Mouse (Mus musculus): ENCODE results near the gene Acaa1a. TPM values are rescaled to one million over a fixed set of nuclear protein-coding genes. Genes with fewer than 3 reads are reported as not detected.

The Acaa1a gene
- 86.4 and 96.2 TPM in 2 replicates for polyA plus RNA-seq (2015; fragmentation: Nextera tagmentation; extraction: Ambion mirVana)

GRCm38 (mm10) chr9:119339558-119340211 lies at the start of gene Acaa1a:
TSS of gene Acaa1a (plus strand) at chr9:119339676.

DNA sequence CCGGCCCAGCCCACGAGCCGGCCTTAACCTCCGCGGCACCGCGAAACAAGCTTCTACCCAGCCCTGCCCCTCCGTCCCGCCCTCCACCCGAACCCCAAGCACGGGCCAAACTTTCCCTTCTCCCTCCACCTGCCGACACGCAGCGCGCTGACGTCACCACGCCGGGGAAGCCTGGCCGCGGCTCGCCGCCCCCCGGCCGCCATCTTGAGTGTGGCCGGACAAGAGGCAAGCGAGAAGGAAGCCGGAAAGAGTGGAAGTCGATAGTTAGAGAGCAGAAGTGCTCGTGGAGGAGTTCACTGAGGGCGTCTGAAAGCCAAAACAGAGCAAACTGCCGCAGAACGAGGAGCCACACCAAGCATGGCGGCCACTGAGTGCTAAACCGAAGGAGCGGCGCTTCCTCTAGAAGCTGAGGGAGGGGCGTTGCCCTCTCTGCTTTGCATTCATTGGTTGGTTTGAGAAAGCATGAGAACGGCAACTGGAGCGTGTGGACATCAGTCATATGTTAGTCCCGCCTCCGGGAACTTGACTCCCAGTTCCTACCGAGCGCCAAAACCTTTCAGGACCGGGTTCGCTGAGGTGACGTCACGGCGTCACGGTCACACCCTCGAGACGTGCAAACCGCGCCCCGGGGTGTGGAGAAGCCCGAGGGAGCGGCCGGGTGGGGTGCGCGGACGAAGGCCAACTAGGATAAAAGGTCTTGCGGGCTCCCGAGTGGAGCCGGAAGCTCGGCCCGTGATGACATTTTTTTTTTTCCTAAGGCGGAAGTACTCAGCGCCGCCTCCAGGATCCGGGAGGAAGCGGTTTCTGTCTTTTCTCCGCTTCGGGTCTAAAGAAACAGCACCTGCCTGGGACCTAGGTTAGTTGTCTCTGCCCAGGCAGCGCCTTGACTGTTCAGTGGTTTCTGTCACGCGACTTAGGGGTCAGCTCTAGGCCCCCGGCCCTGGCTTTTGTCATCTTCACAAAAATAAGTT lies 16.9 kb upstream of the Acaa1a start, which contains the start of gene Oxsr1:
TSS of gene Oxsr1 (minus strand) at position 139 of the 971 bp plus-strand sequence.

GRCm38 (mm10) chr9:119340909-119341816 lies 1.7 kb downstream of the Acaa1a start, which contains the start of gene Myd88:
TSS of gene Myd88 (minus strand) at chr9:119341411.

GRCm38 (mm10) chr9:119357331-119358057 lies 18.0 kb downstream of the Acaa1a start, which contains the start of gene Xylb:
TSS of gene Xylb (plus strand) at chr9:119357381.

DNA sequence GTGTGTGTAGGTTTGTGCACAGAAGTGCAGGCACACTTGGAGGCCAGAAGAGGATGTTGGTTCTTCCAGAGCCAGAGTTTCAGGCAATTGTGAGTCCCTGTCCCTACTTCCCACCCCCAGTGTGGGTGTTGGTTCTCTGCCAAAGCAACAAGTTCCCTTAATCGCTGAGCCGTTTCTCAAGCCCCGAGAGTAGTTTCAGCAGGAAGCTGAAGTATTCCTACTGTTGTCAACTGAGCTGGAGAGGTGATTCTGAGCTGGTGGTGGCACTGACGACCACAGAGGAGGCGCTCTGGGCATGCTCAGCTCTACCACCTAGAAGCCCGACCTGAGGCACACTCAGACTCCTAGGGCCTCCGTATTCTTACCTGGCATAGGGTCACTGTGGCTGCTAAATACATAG lies 25.8 kb downstream of the Acaa1a start, which contains the start of gene Slc22a14:
TSS of gene Slc22a14 (minus strand) at position 270 of the 400 bp plus-strand sequence.

Other genes starting within 250 kb of the Acaa1a start
- 10.2 and 14.7 TPM in 2 replicates for gene Plcd1, start 246.2 kb upstream of the Acaa1a start, polyA plus RNA-seq (2015; fragmentation: Nextera tagmentation; extraction: Ambion mirVana)
- gene Dlec1, start 237.2 kb upstream of the Acaa1a start, polyA plus RNA-seq (2015; fragmentation: Nextera tagmentation; extraction: Ambion mirVana) = 0.84 and 1.2 TPM in 2 replicates
- gene Acaa1b, start 182.6 kb upstream of the Acaa1a start, polyA plus RNA-seq (2015; fragmentation: Nextera tagmentation; extraction: Ambion mirVana) = 5.2 and 5.3 TPM in 2 replicates
- gene Gm47289, start 180.5 kb upstream of the Acaa1a start, polyA plus RNA-seq (2015; fragmentation: Nextera tagmentation; extraction: Ambion mirVana) = not detected in 2 replicates
- not detected in 2 replicates for gene Slc22a13, start 130.6 kb upstream of the Acaa1a start, polyA plus RNA-seq (2015; fragmentation: Nextera tagmentation; extraction: Ambion mirVana)
- gene Oxsr1, start 17.2 kb upstream of the Acaa1a start, polyA plus RNA-seq (2015; fragmentation: Nextera tagmentation; extraction: Ambion mirVana) = 11.4 and 13.6 TPM in 2 replicates
- 6.7 and 7.3 TPM in 2 replicates for gene Myd88, start 1.7 kb downstream of the Acaa1a start, polyA plus RNA-seq (2015; fragmentation: Nextera tagmentation; extraction: Ambion mirVana)
- gene Xylb, start 17.7 kb downstream of the Acaa1a start, polyA plus RNA-seq (2015; fragmentation: Nextera tagmentation; extraction: Ambion mirVana) = 2.9 and 3.5 TPM in 2 replicates
- 0.18 TPM in 1 of 2 replicates, not detected in the other for gene Slc22a14, start 25.9 kb downstream of the Acaa1a start, polyA plus RNA-seq (2015; fragmentation: Nextera tagmentation; extraction: Ambion mirVana)
- 27.3 and 30.3 TPM in 2 replicates for gene Acvr2b, start 62.4 kb downstream of the Acaa1a start, polyA plus RNA-seq (2015; fragmentation: Nextera tagmentation; extraction: Ambion mirVana)
- gene Exog, start 105.3 kb downstream of the Acaa1a start, polyA plus RNA-seq (2015; fragmentation: Nextera tagmentation; extraction: Ambion mirVana) = 33.4 and 34.5 TPM in 2 replicates
- gene Scn5a, start 239.3 kb downstream of the Acaa1a start, polyA plus RNA-seq (2015; fragmentation: Nextera tagmentation; extraction: Ambion mirVana) = 0.36 and 0.43 TPM in 2 replicates